Mouse (Mus musculus) lung, adult 2 months (tissue): ENCODE results near the gene Mrpl43.

Experiments
- CTCF ChIP-seq: fragments of 200-500 bp; IDR thresholded peaks from 2 replicates; pipeline ENCODE4 v1.5.1; 2011; ENCODE audit warnings: mild to moderate bottlenecking, low read length, control low read depth; ENCODE audit not compliant: insufficient read depth
- POLR2A ChIP-seq: fragments of 200-500 bp; IDR thresholded peaks from 2 replicates; pipeline ENCODE4 v1.6.1; 2011; ENCODE audit warnings: low read depth, mild to moderate bottlenecking, control low read depth, low read length, borderline replicate concordance; ENCODE audit errors: extremely low read depth

DNA sequence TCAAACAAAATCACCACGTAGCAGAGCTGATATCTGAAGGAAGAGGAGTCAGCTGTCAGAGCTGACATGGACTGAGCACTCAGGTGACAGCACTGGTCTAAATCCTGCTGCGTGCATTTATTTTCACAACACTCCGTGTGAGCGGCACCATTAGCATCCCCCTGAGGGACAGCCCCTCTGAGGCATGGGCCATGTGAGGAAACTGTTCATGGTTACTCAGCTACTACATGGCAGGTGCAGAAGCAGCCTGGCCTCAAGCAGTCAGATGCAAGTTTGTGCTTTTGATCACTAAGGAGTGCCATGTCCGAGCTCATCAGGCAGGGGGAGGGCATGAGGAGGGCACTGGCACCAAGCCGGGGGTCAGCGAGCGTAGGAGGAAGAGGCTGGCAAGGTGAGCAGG is 6.6 kb downstream of the Mrpl43 start:
- no peak for TF ChIP-seq POLR2A
- TF ChIP-seq CTCF: no peak
